Mouse (Mus musculus) embryonic facial prominence, embryonic 10.5 days (tissue): ENCODE results near the gene Gm3448. TPM values are rescaled to one million over a fixed set of nuclear protein-coding genes. Genes with fewer than 3 reads are reported as not detected.
"Not testable (repeated sequence)": the region's sequence is repeated elsewhere in the genome, so short reads cannot be mapped to it uniquely, and the experiment has no call there.

Source experiments
- DNase-seq: peaks from one replicate; pipeline ENCODE4 v3.0.0-alpha.2; 2017; ENCODE audit warnings: low spot score
- H3K27ac ChIP-seq: fragments of 300-500 bp; sonication (generic); replicated peaks from 2 replicates; pipeline ENCODE4 v1.5.1; 2016; ENCODE audit warnings: mild to moderate bottlenecking
- H3K27me3 ChIP-seq: fragments of 300-500 bp; sonication (generic); replicated peaks from 2 replicates; pipeline ENCODE4 v1.6.1; 2016; ENCODE audit warnings: low read depth, mild to moderate bottlenecking; ENCODE audit not compliant: poor library complexity, severe bottlenecking
- H3K36me3 ChIP-seq: fragments of 300-500 bp; sonication (generic); replicated peaks from 2 replicates; pipeline ENCODE4 v1.6.1; 2016; ENCODE audit warnings: mild to moderate bottlenecking, moderate library complexity
- H3K4me1 ChIP-seq: fragments of 300-500 bp; sonication (generic); 2 replicates; pipeline ENCODE4 v1.6.1; 2016
- H3K4me3 ChIP-seq: fragments of 300-500 bp; sonication (generic); 2 replicates; pipeline ENCODE4 v1.5.1; 2016; ENCODE audit warnings: mild to moderate bottlenecking, moderate library complexity
- H3K9me3 ChIP-seq: fragments of 300-500 bp; sonication (generic); 2 replicates; pipeline ENCODE4 v1.6.1; 2016; ENCODE audit warnings: mild to moderate bottlenecking
- WGBS: fragments of 180-500 bp; shearing (Covaris S2); methylation state at CpG from one replicate; pipeline ENCODE4 v1.1.7; 2016; 5-methylcytosine and 5-hydroxymethylcytosine counted together
- polyA plus RNA-seq: library from polyadenylated mRNA; unstranded; fragments of >200 nt; fragmentation: Nextera tagmentation; extraction: Ambion mirVana; gene quantifications from 2 replicates; pipeline ENCODE4 v1.2.1, GENCODE M21; 2016

The Gm3448 gene
- polyA plus RNA-seq, result 3.7 and 4.2 TPM in 2 replicates

GRCm38 (mm10) chr17:15041175-15041729 is at the start of gene Gm3448, which contains the start of the genes Ermard and Tcte3:
Gene Gm3448 (minus strand): TSS chr17:15041537.
Gene Ermard (plus strand): TSS chr17:15041208.
Gene Tcte3 (minus strand): TSS chr17:15041488.
- DNase-seq, H3K36me3 ChIP-seq, H3K27ac ChIP-seq, H3K4me1 ChIP-seq, H3K27me3 ChIP-seq, H3K9me3 ChIP-seq: not testable (repeated sequence)
- peak within 1 kb of the TSS; percentile 42; the same call in 1 of the 2 replicates for H3K4me3 ChIP-seq
- WGBS, result under 1% methylated on average over 17 of the region's 56 CpGs

DNA sequence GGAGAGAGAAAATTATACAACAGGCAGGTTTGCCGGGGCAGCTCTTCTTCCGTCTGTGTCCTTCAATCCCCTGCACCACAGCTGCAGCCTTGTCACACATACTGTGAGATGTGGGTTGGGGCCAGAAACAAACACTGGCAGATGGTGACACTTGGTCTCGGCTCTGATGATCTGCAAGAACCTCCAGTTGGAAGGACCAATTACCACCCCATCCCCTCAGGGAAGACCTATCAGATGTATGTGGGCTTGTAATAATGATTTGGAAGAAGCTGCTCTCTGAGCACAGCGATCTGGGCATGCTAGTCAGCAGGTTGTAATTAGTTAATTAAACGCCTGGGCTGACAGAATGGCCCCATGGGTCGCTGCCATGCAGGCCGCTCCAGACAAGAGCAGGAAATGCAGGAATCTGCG is 47.3 kb upstream of the Gm3448 start:
- 12% methylated on average over 8 of the region's 8 CpGs for WGBS
- H3K4me3 ChIP-seq, result peak overlapping the region; percentile 27; the same call in 1 of the 2 replicates

DNA sequence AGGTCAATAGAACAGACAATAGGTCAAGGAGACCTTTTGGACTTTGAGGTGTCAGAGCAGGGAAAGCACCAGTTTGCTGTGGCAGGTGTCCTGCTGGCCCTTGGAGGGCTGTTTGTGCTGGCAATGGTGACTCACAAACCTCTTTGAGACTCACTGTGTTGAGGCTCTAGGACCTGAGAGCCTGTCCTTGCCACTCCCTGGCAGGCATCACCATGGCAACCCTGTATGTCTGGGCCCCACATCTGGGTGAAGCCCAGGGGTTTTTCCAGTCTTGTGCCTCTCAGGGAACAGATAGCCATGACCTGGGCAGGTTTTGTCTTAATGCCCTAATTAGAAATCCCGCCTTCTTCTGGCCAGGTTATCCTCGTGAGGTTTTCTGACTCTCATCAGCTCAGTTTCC is 46.8 kb upstream of the Gm3448 start:
- H3K4me3 ChIP-seq, result no peak overlapping the region
- no peak overlapping the region; the same call in 1 of the 2 replicates for H3K27ac ChIP-seq
- H3K4me1 ChIP-seq, result peaks cover 20% of the 10 kb centered on the region
- 24% methylated on average over 2 of the region's 2 CpGs for WGBS
- no peaks in the 10 kb centered on the region for H3K9me3 ChIP-seq
- peaks cover 5% of the 10 kb centered on the region for H3K27me3 ChIP-seq
- peak; percentile 32 for DNase-seq
- H3K36me3 ChIP-seq, result no peaks in the 10 kb centered on the region

More for the DNA sequence above, 47.3 kb upstream of the Gm3448 start:
- peak; percentile 45 for DNase-seq
- Histone ChIP-seq H3K9me3 (no peaks in the 10 kb centered on the region), H3K27ac (peak overlapping the region; percentile 15; the same call in 1 of the 2 replicates), H3K27me3 (peaks cover under 1% of the 10 kb centered on the region; the same call in 1 of the 2 replicates), H3K4me1 (peaks cover 23% of the 10 kb centered on the region), H3K36me3 (no peaks in the 10 kb centered on the region)

- Histone ChIP-seq H3K27me3 (peaks cover 11% of the 10 kb centered on the region), H3K9me3 (no peaks in the 10 kb centered on the region), H3K4me3 (no peak overlapping the region), H3K27ac (no peak overlapping the region), H3K36me3 (no peaks in the 10 kb centered on the region), H3K4me1 (peaks cover 27% of the 10 kb centered on the region)
- WGBS, result 80% methylated on average over 2 of the region's 2 CpGs
- DNase-seq, result no peak
Measured at GRCm38 (mm10) chr17:15085006-15085405, 43.7 kb upstream of the Gm3448 start.

DNA sequence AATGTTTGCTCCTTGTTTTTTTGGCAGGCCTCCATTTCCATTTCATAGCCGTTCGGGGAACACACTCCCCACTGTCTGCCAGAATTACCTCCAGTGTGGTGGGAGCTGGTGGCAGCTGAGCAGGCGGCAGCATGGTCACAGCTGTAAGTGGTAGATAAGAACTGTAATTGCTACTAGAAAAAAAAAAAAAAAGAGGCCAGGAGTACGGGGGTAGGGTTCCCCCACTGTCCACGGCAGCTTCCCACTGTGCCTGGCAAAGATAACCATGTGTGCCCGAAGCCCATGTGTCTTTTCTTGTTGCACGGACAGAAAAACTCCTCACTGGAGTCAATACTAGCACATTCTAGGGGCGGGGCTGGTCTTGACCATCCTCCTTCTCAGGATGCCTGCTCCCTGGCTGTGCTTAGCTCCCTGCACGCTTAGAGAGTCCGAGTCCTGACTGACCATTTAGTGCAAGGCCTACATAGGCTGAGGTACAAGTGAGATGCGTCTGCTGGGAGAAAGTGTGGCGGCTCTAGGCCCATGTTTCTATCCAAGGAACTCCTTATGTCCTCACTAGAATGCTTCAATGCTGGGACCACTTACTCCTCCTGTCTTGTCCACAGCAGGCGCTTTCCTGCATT is 43.0 kb upstream of the Gm3448 start:
- DNase-seq, result no peak
- Histone ChIP-seq H3K36me3 (no peaks in the 10 kb centered on the region), H3K27ac (no peak overlapping the region), H3K9me3 (no peaks in the 10 kb centered on the region), H3K4me3 (no peak overlapping the region), H3K27me3 (peaks cover 11% of the 10 kb centered on the region), H3K4me1 (peaks cover 24% of the 10 kb centered on the region)
- WGBS, result 76% methylated on average over 13 of the region's 13 CpGs

GRCm38 (mm10) chr17:15077536-15077935 is 36.2 kb upstream of the Gm3448 start:
- Histone ChIP-seq H3K4me3 (no peak overlapping the region), H3K9me3 (no peaks in the 10 kb centered on the region), H3K36me3 (no peaks in the 10 kb centered on the region), H3K27ac (no peak overlapping the region), H3K4me1 (peaks cover 12% of the 10 kb centered on the region; the same call in 1 of the 2 replicates), H3K27me3 (peaks cover 4% of the 10 kb centered on the region; the same call in 1 of the 2 replicates)
- no peak for DNase-seq
- WGBS, result 70% methylated on average over 2 of the region's 2 CpGs

GRCm38 (mm10) chr17:15075033-15075432 is 33.7 kb upstream of the Gm3448 start:
- 73% methylated on average over 8 of the region's 8 CpGs for WGBS

GRCm38 (mm10) chr17:15072211-15072610 is 30.9 kb upstream of the Gm3448 start:
- Histone ChIP-seq H3K9me3 (no peaks in the 10 kb centered on the region), H3K36me3 (no peaks in the 10 kb centered on the region), H3K27me3 (no peaks in the 10 kb centered on the region), H3K4me3 (no peak overlapping the region), H3K4me1 (peaks cover 5% of the 10 kb centered on the region; the same call in 1 of the 2 replicates), H3K27ac (no peak overlapping the region)
- WGBS, result 97% methylated on average over 2 of the region's 2 CpGs
- no peak for DNase-seq

More at GRCm38 (mm10) chr17:15075033-15075432, 33.7 kb upstream of the Gm3448 start:
- Histone ChIP-seq H3K4me3 (no peak overlapping the region), H3K27ac (no peak overlapping the region), H3K36me3 (no peaks in the 10 kb centered on the region), H3K9me3 (no peaks in the 10 kb centered on the region), H3K4me1 (peaks cover 6% of the 10 kb centered on the region; the same call in 1 of the 2 replicates), H3K27me3 (no peaks in the 10 kb centered on the region)
- DNase-seq, result no peak

DNA sequence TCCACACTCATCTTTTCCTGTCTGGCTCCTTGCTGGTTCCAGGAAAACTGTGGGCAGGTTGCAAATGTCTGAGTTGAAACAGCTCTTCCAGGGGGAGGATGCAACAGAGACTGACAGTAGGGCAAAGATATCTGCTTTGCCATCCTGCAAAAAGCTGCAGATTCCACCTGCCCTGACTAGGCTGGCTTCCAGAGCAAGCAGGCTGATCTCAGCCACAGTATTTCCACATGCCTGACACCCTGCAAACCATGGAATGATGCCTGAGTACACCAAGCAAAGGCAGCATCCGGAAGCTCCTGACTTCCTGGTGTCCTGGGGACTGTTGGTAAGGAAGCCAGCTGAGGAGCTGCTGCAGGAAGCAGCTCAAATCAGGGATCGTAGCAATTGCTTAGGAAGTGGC is 27.8 kb upstream of the Gm3448 start:
- Histone ChIP-seq H3K4me3 (no peak overlapping the region), H3K27ac (no peak overlapping the region), H3K4me1 (peaks cover 7% of the 10 kb centered on the region), H3K27me3 (no peaks in the 10 kb centered on the region), H3K9me3 (no peaks in the 10 kb centered on the region), H3K36me3 (no peaks in the 10 kb centered on the region)
- no peak for DNase-seq
- 68% methylated on average over 2 of the region's 2 CpGs for WGBS

DNA sequence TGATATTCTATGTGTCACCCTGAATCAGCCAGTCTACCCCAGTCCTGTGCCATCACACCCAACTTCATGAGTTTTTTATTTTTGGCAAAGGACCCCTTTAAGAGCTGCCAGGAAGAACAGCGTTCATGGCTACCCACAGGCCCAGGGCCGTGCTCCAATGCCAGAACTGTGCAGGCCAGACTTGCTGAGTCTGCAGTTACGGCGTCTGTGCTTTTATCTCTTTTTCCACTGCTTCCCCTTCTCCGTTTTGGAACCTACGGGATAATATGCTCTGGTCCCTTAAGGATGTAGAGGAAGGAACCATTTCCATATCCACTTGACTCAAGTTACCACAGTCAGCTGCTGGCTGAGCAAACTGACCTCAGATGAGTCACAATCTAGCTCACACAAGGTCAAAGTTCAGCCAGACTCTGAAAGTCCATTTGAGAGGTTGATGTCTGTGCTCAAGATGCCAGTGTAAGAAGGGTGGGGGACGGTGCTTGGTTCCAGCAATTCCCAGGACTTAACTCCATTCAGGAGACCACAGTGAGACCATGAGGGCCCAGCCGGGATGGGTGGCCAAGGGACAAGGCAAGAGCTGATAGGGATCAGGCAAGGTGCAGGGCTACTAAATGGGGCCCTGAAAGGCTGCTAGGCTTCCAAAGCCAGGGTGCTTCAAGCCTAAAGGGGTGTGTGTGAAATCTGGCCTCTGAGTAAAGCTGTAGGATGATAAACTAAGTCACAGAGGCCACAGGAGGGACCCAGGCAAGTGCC is 26.9 kb upstream of the Gm3448 start:
- no peak overlapping the region for H3K4me3 ChIP-seq
- H3K9me3 ChIP-seq, result no peaks in the 10 kb centered on the region
- H3K36me3 ChIP-seq, result peaks cover 7% of the 10 kb centered on the region; the same call in 1 of the 2 replicates
- no peak for DNase-seq
- H3K4me1 ChIP-seq, result peaks cover 7% of the 10 kb centered on the region
- H3K27me3 ChIP-seq, result no peaks in the 10 kb centered on the region
- 65% methylated on average over 8 of the region's 8 CpGs for WGBS
- no peak overlapping the region for H3K27ac ChIP-seq

DNA sequence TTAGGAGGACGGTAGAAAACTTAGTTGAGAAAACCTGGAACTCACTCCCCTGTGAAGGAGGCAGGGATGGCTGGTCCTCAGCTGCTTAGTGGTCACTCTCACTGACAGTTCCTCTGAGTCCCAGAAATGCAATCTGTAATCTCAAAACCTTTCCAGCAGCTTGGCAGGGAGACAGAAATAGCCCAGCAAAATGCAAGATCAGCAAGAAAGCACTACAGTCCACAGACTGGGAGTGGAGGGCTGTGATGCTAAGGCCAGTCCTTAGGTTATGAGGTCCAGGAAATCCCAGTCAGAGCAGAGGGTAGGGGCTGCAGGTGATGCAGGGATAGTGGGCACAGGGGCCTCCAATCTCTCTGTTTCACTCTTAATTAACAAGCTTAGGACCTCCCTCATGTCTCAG is 25.6 kb upstream of the Gm3448 start:
- H3K9me3 ChIP-seq, result no peaks in the 10 kb centered on the region
- no peak for DNase-seq
- no peaks in the 10 kb centered on the region for H3K27me3 ChIP-seq
- H3K27ac ChIP-seq, result no peak overlapping the region
- WGBS, result 77% methylated on average over 1 of the region's 1 CpGs
- peaks cover 7% of the 10 kb centered on the region for H3K4me1 ChIP-seq
- H3K4me3 ChIP-seq, result no peak overlapping the region
- peaks cover 20% of the 10 kb centered on the region for H3K36me3 ChIP-seq

GRCm38 (mm10) chr17:15066066-15066465 is 24.7 kb upstream of the Gm3448 start:
- no peaks in the 10 kb centered on the region for H3K9me3 ChIP-seq
- 52% methylated on average over 6 of the region's 6 CpGs for WGBS
- H3K27ac ChIP-seq, result peak overlapping the region; percentile 48; the same call in 1 of the 2 replicates
- H3K27me3 ChIP-seq, result no peaks in the 10 kb centered on the region
- H3K4me3 ChIP-seq, result no peak overlapping the region
- peaks cover 28% of the 10 kb centered on the region for H3K36me3 ChIP-seq
- DNase-seq, result no peak
- H3K4me1 ChIP-seq, result peaks cover 7% of the 10 kb centered on the region
